Mouse (Mus musculus) Muller cell, postnatal 12 days (primary cell): Measurements from ENCODE around the gene Bbip1.

Experiments
- DNase-seq: peaks from one replicate; pipeline ENCODE4 v3.0.0-alpha.2; 2015; ENCODE audit errors: inconsistent ontology term

Bbip1 gene

GRCm38 (mm10) chr19:53891569-53891968, 52.9 kb downstream of the Bbip1 start:
- no peak for DNase-seq

GRCm38 (mm10) chr19:53890781-53891251, 53.6 kb downstream of the Bbip1 start:
- no peak for DNase-seq

DNA sequence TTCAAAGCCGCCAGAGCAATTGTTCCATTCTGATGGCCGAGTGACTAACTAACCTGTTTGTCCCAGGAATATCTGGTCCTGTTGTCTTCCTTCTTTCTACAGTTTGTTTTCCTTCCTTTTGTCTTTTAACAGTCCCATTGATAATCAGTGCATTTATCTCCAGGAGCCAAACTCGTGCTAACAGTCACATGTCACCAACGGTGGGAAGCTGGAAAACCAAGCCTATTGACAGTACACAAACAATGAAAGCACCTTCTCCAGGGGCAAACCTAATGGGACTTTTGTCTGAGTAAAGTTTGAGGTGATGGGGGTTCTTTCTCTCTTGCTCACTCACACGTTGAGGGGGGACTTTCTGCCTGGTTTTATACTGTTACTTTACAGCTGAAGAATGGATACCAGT, 54.2 kb downstream of the Bbip1 start:
- DNase-seq = no peak

DNA sequence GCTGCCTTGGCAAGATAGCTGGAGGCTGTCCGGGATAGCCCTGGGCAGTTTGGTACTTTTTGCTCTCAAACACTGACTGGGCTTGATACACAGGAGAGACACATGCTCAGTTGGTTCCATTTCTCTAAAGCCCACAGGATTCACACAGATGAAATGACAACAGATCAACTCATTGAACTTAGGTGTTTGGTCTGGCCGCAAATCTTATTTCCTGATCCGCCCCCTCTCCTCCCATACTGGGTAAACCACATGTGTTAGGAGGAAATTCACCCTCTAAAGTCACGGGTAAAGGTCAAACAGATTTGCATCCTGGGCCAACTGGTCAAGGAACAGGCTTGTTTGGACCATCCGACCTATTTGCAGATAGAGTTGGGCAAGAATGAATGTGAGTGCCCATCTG, 54.9 kb downstream of the Bbip1 start:
- DNase-seq = no peak

DNA sequence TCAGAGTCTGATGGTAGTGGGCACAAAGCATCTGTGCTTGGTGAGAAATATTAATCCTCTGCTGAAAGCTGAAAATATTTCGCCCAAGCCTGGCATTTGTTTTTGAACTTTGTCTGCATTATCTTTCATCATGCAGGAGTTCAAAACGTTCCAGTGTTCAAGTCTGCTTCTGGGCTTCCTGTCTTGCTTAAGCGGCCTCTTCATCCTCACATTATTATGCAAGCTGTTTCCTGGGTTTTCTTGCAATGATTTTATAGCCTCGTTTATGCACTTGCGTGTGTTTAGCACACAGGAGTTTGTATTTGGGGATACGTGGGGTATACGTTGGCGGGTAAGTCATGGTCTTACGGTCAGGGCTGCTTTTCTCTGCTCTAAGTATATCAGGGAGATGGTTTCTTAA, 56.1 kb downstream of the Bbip1 start:
- no peak for DNase-seq

- DNase-seq = no peak
Observed at GRCm38 (mm10) chr19:53887822-53888221, 56.6 kb downstream of the Bbip1 start.

DNA sequence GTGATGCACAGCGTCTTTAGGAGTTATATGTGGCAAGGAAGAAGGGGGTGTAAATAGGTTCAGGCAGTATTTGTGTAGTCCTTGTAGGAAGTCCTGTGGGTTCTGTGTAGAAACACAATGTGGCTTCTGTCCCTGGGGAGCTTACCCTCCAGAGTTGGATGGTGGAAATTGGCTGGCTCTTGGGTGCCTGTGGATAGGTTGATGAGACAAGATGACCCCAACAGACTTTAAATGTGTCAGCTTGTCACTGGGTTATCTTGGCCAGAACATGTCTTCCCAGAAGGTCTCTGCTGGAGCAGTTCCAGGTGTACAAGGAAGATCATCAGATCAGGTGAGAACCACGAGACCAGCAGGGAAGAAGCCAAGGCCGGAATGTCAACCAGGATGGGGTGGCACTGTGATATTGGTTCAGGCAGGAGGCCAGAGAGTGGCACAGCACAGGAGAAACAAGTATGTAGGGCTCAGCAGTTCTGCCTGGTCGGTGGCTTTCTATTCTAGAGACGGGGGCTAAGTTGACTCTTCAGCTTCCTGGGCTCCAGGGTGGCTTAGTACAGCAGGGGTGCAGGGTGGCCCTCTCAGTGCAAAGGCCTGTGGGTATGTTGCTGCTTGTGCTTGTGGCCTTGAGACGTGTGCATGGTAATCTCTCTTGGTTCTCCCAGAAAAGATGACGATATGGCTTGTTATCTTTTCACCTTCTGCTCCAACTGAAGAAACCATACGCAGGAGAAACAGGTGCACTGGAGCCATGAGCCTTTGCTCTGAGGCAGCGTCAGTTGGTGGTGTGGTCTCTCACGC, 57.7 kb downstream of the Bbip1 start:
- no peak for DNase-seq

- DNase-seq = no peak
Observed at GRCm38 (mm10) chr19:53885450-53885849, 59.0 kb downstream of the Bbip1 start.

DNA sequence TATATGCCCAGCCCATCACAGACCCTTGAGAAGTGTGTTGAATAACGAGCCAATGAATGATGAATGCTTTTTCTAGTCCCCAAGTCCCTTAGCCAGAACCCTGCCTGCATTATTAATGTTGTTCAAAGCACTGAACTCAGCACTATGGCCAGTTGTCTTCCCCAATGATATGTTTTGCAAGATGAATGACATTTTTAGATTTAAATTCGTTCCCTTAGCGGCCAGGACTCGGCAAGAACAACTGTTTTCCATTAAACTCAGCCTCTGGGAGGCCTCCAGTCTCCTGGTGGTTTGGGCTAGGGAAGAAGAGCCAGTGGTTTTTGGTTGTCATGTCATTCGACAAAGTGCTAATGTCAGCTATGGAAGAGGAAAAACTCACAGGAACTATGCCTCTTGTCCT, 62.6 kb downstream of the Bbip1 start:
- DNase-seq = no peak

- no peak for DNase-seq
Observed at GRCm38 (mm10) chr19:53880460-53880859, 64.0 kb downstream of the Bbip1 start.
